Mouse (Mus musculus): ENCODE data around the gene Oas1h. TPM values are rescaled to one million over a fixed set of nuclear protein-coding genes. Genes with fewer than 3 reads are reported as not detected.
"Not testable (repeated sequence)": the region's sequence is repeated elsewhere in the genome, so short reads cannot be mapped to it uniquely, and the experiment has no call there.

The Oas1h gene
- total RNA-seq, 2 experiments from 2014 or later, result not detected

GRCm38 (mm10) chr5:120919156-120919935, 58.1 kb downstream of the Oas1h start:
- intact Hi-C loops (cut with DNase I); DNase-seq: not testable (repeated sequence)

GRCm38 (mm10) chr5:120920296-120920695, 59.1 kb downstream of the Oas1h start:
- intact Hi-C loops (cut with DNase I), result no loop called here
- no peak for DNase-seq

Small RNA genes within 50 kb of the gene (microRNA-seq; reads per million reads assigned to microRNA genes)
- 0 reads per million in 2 experiments for gene Gm22907

Other genes starting within 250 kb of the Oas1h start
- 10 to 100 TPM; 15.1 to 18.3 TPM for gene Rita1, start 248.8 kb upstream of the Oas1h start, total RNA-seq (2021)
- gene Ddx54, start 248.7 kb upstream of the Oas1h start, total RNA-seq (2021), result 10 to 100 TPM; 20.4 to 22.5 TPM
- not detected for gene Cfap73, start 227.2 kb upstream of the Oas1h start, total RNA-seq (2021)
- gene Rasal1, start 212.6 kb upstream of the Oas1h start, total RNA-seq (2021), result under 1 TPM in 1 of 2 experiments, not detected in 1; 0.59 TPM
- gene Dtx1, start 149.5 kb upstream of the Oas1h start, total RNA-seq (2021), result 1 to 10 TPM; 1.3 to 3.1 TPM
- under 1 TPM; 0.26 to 0.37 TPM for gene Oas2, start 111.6 kb upstream of the Oas1h start, total RNA-seq (2021)
- under 1 TPM in 1 of 2 experiments, not detected in 1; 0.20 TPM for gene Oas3, start 83.8 kb upstream of the Oas1h start, total RNA-seq (2021)
- gene Oas1e, start 65.9 kb upstream of the Oas1h start, total RNA-seq (2021), result not detected
- under 1 TPM; 0.31 to 0.34 TPM for gene Oas1c, start 48.9 kb upstream of the Oas1h start, total RNA-seq (2021)
- not detected for gene Oas1f, start 14.1 kb upstream of the Oas1h start, total RNA-seq (2021)
- gene Oas1g, start 26.2 kb downstream of the Oas1h start, total RNA-seq (2021), result not detected
- gene Oas1a, start 46.1 kb downstream of the Oas1h start, total RNA-seq (2021), result under 1 TPM; 0.19 to 0.34 TPM
- gene Oas1d, start 53.1 kb downstream of the Oas1h start, total RNA-seq (2021), result not detected
- gene Rph3a, start 148.7 kb downstream of the Oas1h start, total RNA-seq (2021), result not detected